Mouse (Mus musculus): ENCODE data around the gene Tgfbr1. TPM values are rescaled to one million over a fixed set of nuclear protein-coding genes. Genes with fewer than 3 reads are reported as not detected.

Tgfbr1 gene
- total and polyA plus RNA-seq, 2 experiments from 2014 or later, result 13.9 to 47.5 TPM

GRCm38 (mm10) chr4:47431081-47431480 is 78.1 kb downstream of the Tgfbr1 start:
- WGBS, result 91% methylated on average over 5 of the region's 5 CpGs
- no peaks in the 10 kb centered on the region for H3K4me1 ChIP-seq (ENCODE audit: insufficient read depth)
- H3K27ac ChIP-seq (ENCODE audit: low read depth, low read length), result no peak overlapping the region
- H3K27me3 ChIP-seq (ENCODE audit: insufficient read depth, low read length), result no peaks in the 10 kb centered on the region
- no peaks in the 10 kb centered on the region for H3K9me3 ChIP-seq (ENCODE audit: low read length)
- no peak overlapping the region for H3K9ac ChIP-seq
- H3K4me2 ChIP-seq (ENCODE audit: low read depth), result no peak overlapping the region
- H3K36me3 ChIP-seq (ENCODE audit: insufficient read depth), result no peaks in the 10 kb centered on the region
- no peak for DNase-seq
- no peak overlapping the region for H3K4me3 ChIP-seq (ENCODE audit: low read depth, low read length)
- no peak for TF ChIP-seq CTCF (IDR thresholded peaks at IDR 0.05; ENCODE audit: low read depth)
- no peak for ATAC-seq

- Histone ChIP-seq H3K4me2 (ENCODE audit: low read depth) (no peak overlapping the region), H3K4me1 (ENCODE audit: insufficient read depth) (peaks cover 7% of the 10 kb centered on the region; the same call in 1 of the 2 replicates), H3K27ac (ENCODE audit: low read depth, low read length) (no peak overlapping the region), H3K4me3 (ENCODE audit: low read depth, low read length) (no peak overlapping the region), H3K27me3 (ENCODE audit: insufficient read depth, low read length) (no peaks in the 10 kb centered on the region), H3K9me3 (ENCODE audit: low read length) (no peaks in the 10 kb centered on the region), H3K9ac (no peak overlapping the region), H3K36me3 (ENCODE audit: insufficient read depth) (no peaks in the 10 kb centered on the region)
- TF ChIP-seq CTCF (IDR thresholded peaks at IDR 0.05; ENCODE audit: low read depth), result no peak
- WGBS, result 88% methylated on average over 7 of the region's 7 CpGs
- DNase-seq, result no peak
- ATAC-seq, result no peak
Measured at GRCm38 (mm10) chr4:47432766-47433165, 79.7 kb downstream of the Tgfbr1 start.

- H3K36me3 ChIP-seq (ENCODE audit: insufficient read depth), result no peaks in the 10 kb centered on the region
- no peaks in the 10 kb centered on the region for H3K9me3 ChIP-seq (ENCODE audit: low read length)
- ATAC-seq, result no peak
- peaks cover 13% of the 10 kb centered on the region; the same call in 1 of the 2 replicates for H3K4me1 ChIP-seq (ENCODE audit: insufficient read depth)
- DNase-seq, result no peak
- H3K4me3 ChIP-seq (ENCODE audit: low read depth, low read length), result no peak overlapping the region
- no peak for TF ChIP-seq CTCF (IDR thresholded peaks at IDR 0.05; ENCODE audit: low read depth)
- no peaks in the 10 kb centered on the region for H3K27me3 ChIP-seq (ENCODE audit: insufficient read depth, low read length)
- 66% methylated on average over 12 of the region's 12 CpGs for WGBS
- H3K4me2 ChIP-seq (ENCODE audit: low read depth), result no peak overlapping the region
- no peak overlapping the region for H3K9ac ChIP-seq
- no peak overlapping the region for H3K27ac ChIP-seq (ENCODE audit: low read depth, low read length)
Measured at GRCm38 (mm10) chr4:47435131-47435530, 82.1 kb downstream of the Tgfbr1 start.

- Histone ChIP-seq H3K9me3 (ENCODE audit: low read length) (no peaks in the 10 kb centered on the region), H3K9ac (no peak overlapping the region), H3K4me1 (ENCODE audit: insufficient read depth) (peaks cover 13% of the 10 kb centered on the region; the same call in 1 of the 2 replicates), H3K36me3 (ENCODE audit: insufficient read depth) (no peaks in the 10 kb centered on the region), H3K4me3 (ENCODE audit: low read depth, low read length) (no peak overlapping the region), H3K27ac (ENCODE audit: low read depth, low read length) (no peak overlapping the region), H3K4me2 (ENCODE audit: low read depth) (no peak overlapping the region), H3K27me3 (ENCODE audit: insufficient read depth, low read length) (no peaks in the 10 kb centered on the region)
- no peak for DNase-seq
- ATAC-seq, result no peak
- WGBS, result 85% methylated on average over 28 of the region's 28 CpGs
- no peak for TF ChIP-seq CTCF (IDR thresholded peaks at IDR 0.05; ENCODE audit: low read depth)
Measured at GRCm38 (mm10) chr4:47435566-47436360, 82.7 kb downstream of the Tgfbr1 start.

GRCm38 (mm10) chr4:47437365-47438340 is 84.6 kb downstream of the Tgfbr1 start:
- peak overlapping the region; percentile 79 for H3K27ac ChIP-seq (ENCODE audit: low read depth, low read length)
- DNase-seq (peak; percentile 97), ATAC-seq (peak; percentile 94)
- H3K9ac ChIP-seq, result peak overlapping the region; percentile 71
- WGBS, result 1% methylated on average over 33 of the region's 33 CpGs
- TF ChIP-seq CTCF (IDR thresholded peaks at IDR 0.05; ENCODE audit: low read depth), result peak; percentile 98
- peak overlapping the region; percentile 86 for H3K4me2 ChIP-seq (ENCODE audit: low read depth)
- H3K9me3 ChIP-seq (ENCODE audit: low read length), result no peaks in the 10 kb centered on the region
- H3K4me3 ChIP-seq (ENCODE audit: low read depth, low read length), result peak overlapping the region; percentile 48
- peaks cover 13% of the 10 kb centered on the region; the same call in 1 of the 2 replicates for H3K4me1 ChIP-seq (ENCODE audit: insufficient read depth)
- H3K27me3 ChIP-seq (ENCODE audit: insufficient read depth, low read length), result no peaks in the 10 kb centered on the region
- H3K36me3 ChIP-seq (ENCODE audit: insufficient read depth), result no peaks in the 10 kb centered on the region

- no peak for TF ChIP-seq CTCF (IDR thresholded peaks at IDR 0.05; ENCODE audit: low read depth)
- WGBS, result 80% methylated on average over 6 of the region's 6 CpGs
- Histone ChIP-seq H3K4me3 (ENCODE audit: low read depth, low read length) (no peak overlapping the region), H3K4me2 (ENCODE audit: low read depth) (no peak overlapping the region), H3K4me1 (ENCODE audit: insufficient read depth) (peaks cover 13% of the 10 kb centered on the region; the same call in 1 of the 2 replicates), H3K36me3 (ENCODE audit: insufficient read depth) (no peaks in the 10 kb centered on the region), H3K27me3 (ENCODE audit: insufficient read depth, low read length) (no peaks in the 10 kb centered on the region), H3K9me3 (ENCODE audit: low read length) (no peaks in the 10 kb centered on the region), H3K27ac (ENCODE audit: low read depth, low read length) (no peak overlapping the region), H3K9ac (no peak overlapping the region)
- DNase-seq, result no peak
- ATAC-seq, result no peak
Measured at GRCm38 (mm10) chr4:47438956-47439355, 85.9 kb downstream of the Tgfbr1 start.

Measured in forebrain, postnatal 0 days (tissue).